Mouse (Mus musculus): ENCODE measurements around the gene C1rb. TPM values are rescaled to one million over a fixed set of nuclear protein-coding genes. Genes with fewer than 3 reads are reported as not detected.

Gene C1rb
- total RNA-seq, 1 experiment = not detected

GRCm38 (mm10) chr6:124585761-124586160 is 15.7 kb downstream of the C1rb start:
- TF ChIP-seq MAFK (IDR thresholded peaks at IDR 0.05; ENCODE audit: insufficient read depth, low read depth, low read length) (no peak), CHD2 (IDR thresholded peaks at IDR 0.05; ENCODE audit: low read depth, low read length) (no peak), HCFC1 (IDR thresholded peaks at IDR 0.05; ENCODE audit: borderline replicate concordance, insufficient read depth, low read length) (no peak), ZNF384 (IDR thresholded peaks at IDR 0.05; ENCODE audit: low read depth, low read length) (no peak), ZC3H11A (IDR thresholded peaks at IDR 0.05; ENCODE audit: borderline replicate concordance, low read depth, low read length) (no peak)
- no peak for DNase-seq (ENCODE audit: low read depth, low spot score)
- Histone ChIP-seq H3K4me1 (ENCODE audit: control insufficient read depth in 2 of 2, insufficient read depth in 2 of 2, low read length in 2 of 2, poor library complexity in 1 of 2) (no peaks in the 10 kb centered on the region), H3K9me3 (ENCODE audit: control insufficient read depth, insufficient read depth, low read depth, low read length) (no peaks in the 10 kb centered on the region), H3K27ac (ENCODE audit: insufficient read depth, low read depth, low read length, poor library complexity, severe bottlenecking) (no peak overlapping the region), H3K36me3 (ENCODE audit: control insufficient read depth, insufficient read depth, low read length, poor library complexity, severe bottlenecking) (no peaks in the 10 kb centered on the region), H3K9ac (ENCODE audit: insufficient read depth, low read depth, low read length, poor library complexity, severe bottlenecking) (no peak overlapping the region), H3K4me3 (ENCODE audit: insufficient read depth in 1 of 2, low read depth in 1 of 2, low read length in 2 of 2, poor library complexity in 1 of 2, severe bottlenecking in 1 of 2) (no peak overlapping the region)
- in situ Hi-C loops (cut with MboI; ENCODE audit: low sequenced_read_pairs in 2 of 2, unreplicated experiment in 2 of 2) = no loop called here

- no peak overlapping the region for H3K27ac ChIP-seq (ENCODE audit: insufficient read depth, low read depth, low read length, poor library complexity, severe bottlenecking)
- DNase-seq (ENCODE audit: low read depth, low spot score) = no peak
- no peak overlapping the region for H3K4me3 ChIP-seq (ENCODE audit: insufficient read depth in 1 of 2, low read depth in 1 of 2, low read length in 2 of 2, poor library complexity in 1 of 2, severe bottlenecking in 1 of 2)
- no peaks in the 10 kb centered on the region for H3K4me1 ChIP-seq (ENCODE audit: control insufficient read depth in 2 of 2, insufficient read depth in 2 of 2, low read length in 2 of 2, poor library complexity in 1 of 2)
- no peaks in the 10 kb centered on the region for H3K36me3 ChIP-seq (ENCODE audit: control insufficient read depth, insufficient read depth, low read length, poor library complexity, severe bottlenecking)
- no peak overlapping the region for H3K9ac ChIP-seq (ENCODE audit: insufficient read depth, low read depth, low read length, poor library complexity, severe bottlenecking)
- in situ Hi-C loops (cut with MboI; ENCODE audit: low sequenced_read_pairs in 2 of 2, unreplicated experiment in 2 of 2) = no loop called here
- no peak for TF ChIP-seq ZC3H11A (IDR thresholded peaks at IDR 0.05; ENCODE audit: borderline replicate concordance, low read depth, low read length)
- no peak for TF ChIP-seq ZNF384 (IDR thresholded peaks at IDR 0.05; ENCODE audit: low read depth, low read length)
- TF ChIP-seq MAFK (IDR thresholded peaks at IDR 0.05; ENCODE audit: insufficient read depth, low read depth, low read length) = no peak
- TF ChIP-seq CHD2 (IDR thresholded peaks at IDR 0.05; ENCODE audit: low read depth, low read length) = no peak
- TF ChIP-seq HCFC1 (IDR thresholded peaks at IDR 0.05; ENCODE audit: borderline replicate concordance, insufficient read depth, low read length) = no peak
- no peaks in the 10 kb centered on the region for H3K9me3 ChIP-seq (ENCODE audit: control insufficient read depth, insufficient read depth, low read depth, low read length)
Observed at GRCm38 (mm10) chr6:124586266-124586665, 16.2 kb downstream of the C1rb start.

- H3K4me3 ChIP-seq (ENCODE audit: insufficient read depth in 1 of 2, low read depth in 1 of 2, low read length in 2 of 2, poor library complexity in 1 of 2, severe bottlenecking in 1 of 2) = no peak overlapping the region
- DNase-seq (ENCODE audit: low read depth, low spot score) = no peak
- TF ChIP-seq CHD2 (IDR thresholded peaks at IDR 0.05; ENCODE audit: low read depth, low read length) (no peak), ZNF384 (IDR thresholded peaks at IDR 0.05; ENCODE audit: low read depth, low read length) (no peak), MAFK (IDR thresholded peaks at IDR 0.05; ENCODE audit: insufficient read depth, low read depth, low read length) (no peak), HCFC1 (IDR thresholded peaks at IDR 0.05; ENCODE audit: borderline replicate concordance, insufficient read depth, low read length) (no peak), ZC3H11A (IDR thresholded peaks at IDR 0.05; ENCODE audit: borderline replicate concordance, low read depth, low read length) (no peak)
- no peak overlapping the region for H3K9ac ChIP-seq (ENCODE audit: insufficient read depth, low read depth, low read length, poor library complexity, severe bottlenecking)
- no peaks in the 10 kb centered on the region for H3K4me1 ChIP-seq (ENCODE audit: control insufficient read depth in 2 of 2, insufficient read depth in 2 of 2, low read length in 2 of 2, poor library complexity in 1 of 2)
- H3K9me3 ChIP-seq (ENCODE audit: control insufficient read depth, insufficient read depth, low read depth, low read length) = 0 out of 2 replicates have a peak, but pooled peaks cover under 1% of the 10 kb centered on the region
- no peak overlapping the region for H3K27ac ChIP-seq (ENCODE audit: insufficient read depth, low read depth, low read length, poor library complexity, severe bottlenecking)
- no peaks in the 10 kb centered on the region for H3K36me3 ChIP-seq (ENCODE audit: control insufficient read depth, insufficient read depth, low read length, poor library complexity, severe bottlenecking)
- in situ Hi-C loops (cut with MboI; ENCODE audit: low sequenced_read_pairs in 2 of 2, unreplicated experiment in 2 of 2) = no loop called here
Observed at GRCm38 (mm10) chr6:124588771-124589170, 18.7 kb downstream of the C1rb start.

GRCm38 (mm10) chr6:124592186-124592700 is 22.1 kb downstream of the C1rb start:
- no peak for DNase-seq (ENCODE audit: low read depth, low spot score)
- Histone ChIP-seq H3K9ac (ENCODE audit: insufficient read depth, low read depth, low read length, poor library complexity, severe bottlenecking) (no peak overlapping the region), H3K27ac (ENCODE audit: insufficient read depth, low read depth, low read length, poor library complexity, severe bottlenecking) (no peak overlapping the region), H3K9me3 (ENCODE audit: control insufficient read depth, insufficient read depth, low read depth, low read length) (peaks cover 4% of the 10 kb centered on the region; the same call in 1 of the 2 replicates), H3K4me3 (ENCODE audit: insufficient read depth in 1 of 2, low read depth in 1 of 2, low read length in 2 of 2, poor library complexity in 1 of 2, severe bottlenecking in 1 of 2) (no peak overlapping the region), H3K36me3 (ENCODE audit: control insufficient read depth, insufficient read depth, low read length, poor library complexity, severe bottlenecking) (no peaks in the 10 kb centered on the region), H3K4me1 (ENCODE audit: control insufficient read depth in 2 of 2, insufficient read depth in 2 of 2, low read length in 2 of 2, poor library complexity in 1 of 2) (no peaks in the 10 kb centered on the region)
- in situ Hi-C loops (cut with MboI; ENCODE audit: low sequenced_read_pairs in 2 of 2, unreplicated experiment in 2 of 2) = no loop called here
- TF ChIP-seq MAFK (IDR thresholded peaks at IDR 0.05; ENCODE audit: insufficient read depth, low read depth, low read length) = no peak
- no peak for TF ChIP-seq HCFC1 (IDR thresholded peaks at IDR 0.05; ENCODE audit: borderline replicate concordance, insufficient read depth, low read length)
- TF ChIP-seq ZC3H11A (IDR thresholded peaks at IDR 0.05; ENCODE audit: borderline replicate concordance, low read depth, low read length) = no peak
- TF ChIP-seq ZNF384 (IDR thresholded peaks at IDR 0.05; ENCODE audit: low read depth, low read length) = no peak
- TF ChIP-seq CHD2 (IDR thresholded peaks at IDR 0.05; ENCODE audit: low read depth, low read length) = no peak

All from ES-E14 (cell line).